Comparison of ENCODE assay signal across 22 mouse cellular contexts in the genomic region with DNA sequence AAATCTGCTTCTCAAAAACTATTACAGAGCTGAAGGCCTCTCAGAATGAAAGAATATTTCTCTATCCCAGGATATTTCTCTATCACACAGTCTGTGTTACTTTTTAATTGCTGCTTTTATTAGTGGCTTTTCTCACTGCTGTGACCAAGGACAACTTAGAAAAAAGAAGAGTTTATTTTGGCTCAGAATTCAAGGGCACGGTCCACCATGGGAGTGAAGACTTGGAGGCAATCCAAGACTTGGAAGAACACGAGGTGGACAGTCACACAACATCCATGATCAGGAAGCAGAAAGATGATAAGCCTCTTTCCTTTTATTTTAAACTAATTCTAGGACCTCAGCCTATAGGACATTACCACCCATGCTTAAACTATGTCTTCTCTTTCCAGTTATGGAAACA.
A peak's percentile ranks its signal among the peaks of the same experiment; 100 is the strongest.
DNase-seq lines count a peak whose midpoint lies in the region; ATAC-seq and TF ChIP-seq lines count a peak whose summit lies in the region.
"Had no signal": no experiment of that assay in that cellular context is flagged by ENCODE, and none has a peak within 500 bp of the region (broad histone marks: within the 10 kb centered on the region; RNA-seq: fewer than 3 reads in every experiment).

No protein-coding gene starts in this region.

- no peak overlapping the region for H3K27ac ChIP-seq in kidney, adult 2 months (ENCODE audit: insufficient read depth, low read depth, low read length)
- H3K27ac ChIP-seq in kidney, embryonic 16.5 days (ENCODE audit: low read length): no peak overlapping the region
- peak overlapping the region; percentile 5; the same call in 1 of the 2 replicates for H3K27ac ChIP-seq in left cerebral cortex, adult 2 months
- H3K27ac ChIP-seq: embryonic facial prominence, embryonic 12.5 days; embryonic facial prominence, embryonic 15.5 days; gastrocnemius, adult 2 months; hindbrain, embryonic 10.5 days; hindbrain, embryonic 13.5 days; intestine, embryonic 15.5 days had no signal

- H3K4me1 ChIP-seq in kidney, adult 2 months (ENCODE audit: control insufficient read depth, insufficient read depth, low read length): no peaks in the 10 kb centered on the region
- H3K4me1 ChIP-seq in kidney, embryonic 16.5 days (ENCODE audit: insufficient read depth, low read length): no peaks in the 10 kb centered on the region
- H3K4me1 ChIP-seq: embryonic facial prominence, embryonic 12.5 days; embryonic facial prominence, embryonic 15.5 days; hindbrain, embryonic 10.5 days; hindbrain, embryonic 13.5 days; intestine, embryonic 15.5 days had no signal

- DNase-seq in adrenal gland, adult 8-10 months: peak; percentile 4
- DNase-seq in adrenal gland, postnatal 25 days: no peak
- DNase-seq in kidney, adult 2 months: peak; percentile 51
- DNase-seq in left cerebral cortex, adult 2 months (ENCODE audit: extremely low spot score in 1 of 2, low spot score in 2 of 2): no peak
- DNase-seq in left cerebral cortex, adult 11 months (ENCODE audit: low spot score): no peak
- DNase-seq: cerebellum, adult 11 months; cerebellum, adult 2 months; cerebellum, adult 9-11 months; cerebellum, postnatal 25 days; forebrain, postnatal 0 days; gastrocnemius, adult 2 months; gastrocnemius, postnatal 14 days had no signal

- TF ChIP-seq CTCF in kidney, adult 2 months (conservative IDR thresholded peaks at IDR 0.05; ENCODE audit: insufficient read depth, insufficient read length, low read depth, low read length): no peak
- no peak for TF ChIP-seq CTCF in left cerebral cortex, adult 2 months (IDR thresholded peaks at IDR 0.05)

- no peak for ATAC-seq in kidney, embryonic 16.5 days (ENCODE audit: low FRiP score, low TSS enrichment)
- ATAC-seq: CD4-positive, CD25-positive, alpha-beta regulatory T cell, adult 4 months; forebrain, embryonic 14.5 days; forebrain, postnatal 0 days; hindbrain, embryonic 16.5 days; intestine, embryonic 15.5 days had no signal

- 22% methylated on average over 2 of the region's 2 CpGs for WGBS in kidney, adult 2 months
- WGBS in kidney, embryonic 16.5 days: 36% methylated on average over 2 of the region's 2 CpGs

- no peaks in the 10 kb centered on the region for H3K27me3 ChIP-seq in kidney, adult 2 months (replicated peaks; ENCODE audit: control insufficient read depth, insufficient read depth, low read length)
- H3K27me3 ChIP-seq in kidney, embryonic 16.5 days (ENCODE audit: insufficient read depth, low read length): no peaks in the 10 kb centered on the region
- H3K27me3 ChIP-seq: embryonic facial prominence, embryonic 12.5 days; embryonic facial prominence, embryonic 15.5 days; hindbrain, embryonic 13.5 days; intestine, embryonic 15.5 days had no signal

- H3K4me3 ChIP-seq in kidney, adult 2 months (ENCODE audit: insufficient read depth, low read depth, low read length): no peak overlapping the region
- no peak overlapping the region for H3K4me3 ChIP-seq in kidney, embryonic 16.5 days (ENCODE audit: low read length)
- no peak overlapping the region for H3K4me3 ChIP-seq in left cerebral cortex, adult 2 months
- H3K4me3 ChIP-seq: embryonic facial prominence, embryonic 12.5 days; embryonic facial prominence, embryonic 15.5 days; gastrocnemius, adult 2 months; hindbrain, embryonic 10.5 days; hindbrain, embryonic 13.5 days; intestine, embryonic 15.5 days had no signal

- H3K9me3 ChIP-seq in kidney, embryonic 16.5 days (ENCODE audit: low read length): no peaks in the 10 kb centered on the region
- H3K9me3 ChIP-seq: embryonic facial prominence, embryonic 12.5 days; embryonic facial prominence, embryonic 15.5 days; hindbrain, embryonic 10.5 days; hindbrain, embryonic 13.5 days; intestine, embryonic 15.5 days had no signal

- intact Hi-C loops in left cerebral cortex, adult 2 months (cut with DNase I): no loop called here

- no peak overlapping the region for H3K4me2 ChIP-seq in kidney, embryonic 16.5 days (replicated peaks; ENCODE audit: low read depth, low read length)
- H3K4me2 ChIP-seq: embryonic facial prominence, embryonic 12.5 days; embryonic facial prominence, embryonic 15.5 days; heart, embryonic 11.5 days; hindbrain, embryonic 13.5 days; intestine, embryonic 15.5 days had no signal

- no peaks in the 10 kb centered on the region for H3K36me3 ChIP-seq in kidney, adult 2 months (ENCODE audit: control insufficient read depth, insufficient read depth, low read length)
- no peaks in the 10 kb centered on the region for H3K36me3 ChIP-seq in kidney, embryonic 16.5 days (ENCODE audit: insufficient read depth, low read length)
- H3K36me3 ChIP-seq: embryonic facial prominence, embryonic 12.5 days; embryonic facial prominence, embryonic 15.5 days; hindbrain, embryonic 10.5 days; hindbrain, embryonic 13.5 days; intestine, embryonic 15.5 days had no signal

- no peak for TF ChIP-seq POLR2A in kidney, adult 2 months (IDR thresholded peaks at IDR 0.05; ENCODE audit: low read depth, low read length)

- H3K9ac ChIP-seq in kidney, embryonic 16.5 days (replicated peaks; ENCODE audit: low read length): no peak overlapping the region
- H3K9ac ChIP-seq: embryonic facial prominence, embryonic 12.5 days; embryonic facial prominence, embryonic 15.5 days; forebrain, postnatal 0 days; hindbrain, embryonic 13.5 days; intestine, embryonic 15.5 days had no signal

Comparison
In these comparisons a context has a peak if more than half of its experiments do, and no peak if none do; other contexts are left out.
1. DNase-seq: peak in adrenal gland, adult 8-10 months (single experiment) and kidney, adult 2 months (single experiment); none in adrenal gland, postnatal 25 days (single experiment), left cerebral cortex, adult 2 months (0 of 2) and left cerebral cortex, adult 11 months (single experiment).